Mouse (Mus musculus) brain, adult 2 months (tissue): Measurements from ENCODE around the gene Rasal3.

Experiments
- DNase-seq: peaks from one replicate; pipeline ENCODE4 v3.0.0; 2011; ENCODE audit warnings: low read depth, low spot score

Rasal3 gene

DNA sequence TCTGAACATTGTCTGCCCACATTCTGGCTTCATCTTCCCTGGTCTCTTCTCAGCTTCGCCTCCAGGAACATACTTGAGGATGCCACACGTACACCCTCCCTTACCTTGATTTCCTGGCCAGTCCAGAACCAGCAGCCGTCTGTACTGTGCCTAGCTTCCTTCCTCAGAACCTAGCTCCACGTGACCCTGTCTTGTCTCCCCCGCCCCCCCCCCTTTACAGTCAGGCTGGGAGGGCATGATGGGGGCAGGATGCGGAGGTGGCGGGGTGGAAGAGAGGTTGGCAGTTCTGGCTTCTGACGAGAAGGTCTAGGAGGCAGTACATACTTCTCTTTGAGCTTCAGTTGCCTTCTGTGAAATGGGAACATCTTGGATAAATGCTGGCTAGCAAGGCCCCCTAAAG is at the start of gene Rasal3:
Gene Rasal3, minus strand, starts transcription at position 167 of the 400 bp plus-strand sequence.
- DNase-seq: peak; percentile 10

DNA sequence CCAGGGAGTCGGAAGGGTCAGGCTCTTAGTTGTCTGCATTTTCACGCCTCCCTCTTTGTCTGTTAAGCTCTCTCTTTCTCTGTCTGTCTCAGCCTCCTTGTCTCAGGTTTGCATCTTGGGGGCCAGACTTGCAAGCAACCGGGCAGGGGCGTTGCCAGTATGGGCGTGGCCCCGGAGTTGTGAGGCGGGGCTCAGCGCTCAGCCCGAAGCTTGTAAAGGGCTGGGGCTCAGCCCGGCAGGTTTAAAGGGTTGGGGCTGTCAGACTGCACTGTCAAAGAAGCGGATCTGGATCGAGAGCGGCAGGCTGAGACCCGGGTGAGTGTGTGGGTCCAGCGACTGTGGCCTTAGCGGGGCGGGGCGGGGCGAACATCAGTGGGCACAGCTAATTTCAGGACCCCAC is 49.1 kb upstream of the Rasal3 start, which contains the start of gene Cyp4f39:
Gene Cyp4f39, plus strand, starts transcription at position 242 of the 400 bp plus-strand sequence.
- no peak for DNase-seq

DNA sequence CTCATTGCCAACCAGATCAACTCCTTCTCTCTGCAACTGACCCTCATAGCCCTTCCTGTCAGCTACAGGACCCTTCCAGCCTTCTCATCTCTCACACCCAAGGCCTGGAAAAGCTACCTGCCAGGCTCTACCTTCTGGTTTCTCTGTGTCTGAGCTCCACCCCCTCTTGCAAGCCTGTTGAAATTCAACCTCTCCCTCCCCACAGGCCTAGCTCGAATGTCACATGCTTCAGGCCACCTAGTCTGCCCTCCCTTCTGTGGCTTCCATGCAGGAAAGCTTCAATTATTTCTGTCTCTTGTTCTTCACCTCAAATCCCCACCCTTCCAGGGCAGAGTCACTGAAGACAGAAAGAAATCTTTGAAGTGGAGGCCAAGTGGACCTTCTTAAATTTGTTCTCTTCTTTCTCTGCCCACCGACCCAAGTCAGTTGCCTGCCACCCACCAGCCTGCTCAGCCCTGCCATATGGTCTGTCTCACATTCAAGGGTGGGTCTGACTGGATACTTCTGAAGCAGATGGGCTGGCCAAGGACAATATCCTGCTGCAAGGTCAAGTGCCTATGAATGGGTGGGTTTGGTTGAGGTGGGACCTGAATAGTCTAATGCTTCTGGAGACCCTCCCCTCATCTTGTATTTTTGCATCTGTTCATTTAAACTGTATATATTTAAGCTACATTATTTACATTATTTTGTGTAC is 47.6 kb upstream of the Rasal3 start:
- no peak for DNase-seq

DNA sequence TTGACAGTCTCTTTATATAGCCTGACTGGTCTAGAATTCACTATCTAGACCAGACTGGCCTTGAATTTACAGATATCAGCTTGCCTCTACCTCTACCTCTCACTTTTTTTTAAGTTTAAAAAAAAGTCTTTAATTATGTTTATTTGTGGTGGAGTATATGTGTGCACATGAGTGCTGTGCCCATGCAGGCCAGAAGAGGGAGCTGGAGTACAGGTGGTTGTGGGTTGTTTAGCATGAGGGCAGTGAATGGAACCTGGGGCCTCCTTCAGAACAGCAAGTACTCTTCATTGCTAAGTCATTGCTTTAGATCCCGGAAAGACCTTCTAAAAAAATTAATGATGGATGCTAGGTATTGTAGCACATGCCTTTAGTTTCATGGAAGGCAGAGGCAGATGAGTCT is 45.7 kb upstream of the Rasal3 start:
- no peak for DNase-seq

DNA sequence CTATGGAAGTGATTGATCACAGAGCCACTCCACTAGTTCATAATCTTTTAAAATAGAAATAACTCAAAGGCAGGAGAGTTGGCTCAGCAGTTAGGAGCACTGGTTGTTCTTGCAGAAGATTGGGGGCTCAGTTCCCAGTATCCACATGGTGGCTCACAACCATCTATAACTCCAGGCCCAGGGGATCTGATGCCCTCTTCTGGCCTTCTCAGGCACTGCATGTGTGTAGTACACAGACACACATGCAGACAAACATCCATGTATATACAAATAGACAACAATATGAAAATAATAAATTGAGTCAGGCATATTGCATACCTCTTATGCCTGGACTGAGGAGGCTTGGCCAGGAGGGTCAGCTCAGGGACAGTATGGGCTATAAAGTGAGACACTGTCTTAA is 43.8 kb upstream of the Rasal3 start:
- no peak for DNase-seq

DNA sequence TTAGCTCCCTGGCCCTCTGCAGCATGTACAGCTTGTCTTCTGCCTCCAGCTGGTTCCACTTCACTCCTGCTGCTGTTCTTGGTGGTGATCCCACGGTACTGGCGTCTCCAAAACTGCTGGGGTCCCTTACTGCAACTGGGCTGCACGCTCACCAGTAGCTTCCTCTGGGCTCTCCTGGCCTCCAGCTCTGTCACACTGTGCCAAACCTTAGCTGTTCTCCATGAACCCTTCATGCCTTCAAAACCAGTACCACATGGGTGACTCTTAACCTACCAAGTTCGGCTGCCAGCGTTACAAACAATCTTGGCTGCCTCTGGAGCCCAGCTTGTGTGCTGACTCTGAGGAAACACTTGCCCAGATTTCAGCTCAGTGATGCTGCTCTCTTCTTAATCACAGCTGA is 41.6 kb upstream of the Rasal3 start:
- no peak for DNase-seq

DNA sequence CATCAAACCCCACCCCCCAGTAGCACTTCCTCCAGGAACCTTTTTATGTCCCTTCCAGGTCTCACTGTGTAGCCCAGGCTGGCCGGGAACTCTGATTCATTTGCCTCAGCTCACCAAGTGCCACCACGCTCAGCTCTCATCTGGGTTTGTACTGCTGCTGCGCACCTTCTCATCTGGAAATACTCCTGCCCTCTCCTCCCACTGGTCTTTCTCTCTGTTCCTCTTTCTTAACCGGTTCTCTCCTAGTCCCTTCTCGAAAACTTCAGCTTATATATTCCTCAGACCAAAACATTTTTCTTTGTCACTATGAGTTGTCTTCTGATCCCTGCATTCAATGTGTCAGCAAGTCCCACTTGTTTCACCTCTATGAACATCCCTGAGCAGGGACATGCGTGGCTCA is 39.9 kb upstream of the Rasal3 start:
- no peak for DNase-seq

DNA sequence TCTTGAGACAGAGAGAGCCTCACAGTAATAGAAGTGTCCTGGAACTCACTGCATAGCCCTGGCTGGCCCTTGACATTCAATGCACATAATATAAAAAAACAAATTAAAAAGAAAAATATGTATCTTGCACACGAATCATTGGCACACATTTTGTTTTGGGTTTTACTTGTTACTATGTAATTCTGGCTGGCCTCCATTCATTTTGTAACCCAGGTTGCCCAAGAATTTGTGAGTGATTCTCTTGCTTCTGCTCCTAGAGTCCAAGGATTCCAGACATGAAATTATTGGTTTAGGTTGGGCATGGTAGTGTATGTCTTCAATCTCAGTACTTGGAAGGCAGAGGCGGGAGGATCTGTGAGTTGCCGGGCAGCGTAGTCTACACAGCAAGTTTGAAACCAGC is 33.7 kb upstream of the Rasal3 start:
- DNase-seq: no peak

DNA sequence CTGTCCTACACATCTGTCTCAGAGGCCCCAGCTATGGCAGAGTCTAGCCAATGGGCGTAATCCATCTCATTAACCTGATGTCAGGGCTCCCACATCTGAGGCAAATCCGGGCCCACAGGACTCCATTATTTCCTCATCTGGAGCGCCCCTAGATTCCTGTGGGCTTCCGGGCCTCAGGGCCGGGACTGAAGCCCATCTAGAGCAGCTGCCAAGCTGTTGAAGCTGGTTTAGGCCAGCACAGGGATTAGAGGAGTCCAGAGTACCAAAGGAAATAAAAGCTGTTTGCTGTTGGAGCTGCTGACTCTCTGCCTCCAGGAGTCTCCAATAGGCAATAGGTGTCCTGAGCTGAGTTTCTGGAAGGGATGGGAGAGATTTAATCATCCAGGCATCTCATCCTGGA is 31.8 kb upstream of the Rasal3 start:
- DNase-seq: no peak

DNA sequence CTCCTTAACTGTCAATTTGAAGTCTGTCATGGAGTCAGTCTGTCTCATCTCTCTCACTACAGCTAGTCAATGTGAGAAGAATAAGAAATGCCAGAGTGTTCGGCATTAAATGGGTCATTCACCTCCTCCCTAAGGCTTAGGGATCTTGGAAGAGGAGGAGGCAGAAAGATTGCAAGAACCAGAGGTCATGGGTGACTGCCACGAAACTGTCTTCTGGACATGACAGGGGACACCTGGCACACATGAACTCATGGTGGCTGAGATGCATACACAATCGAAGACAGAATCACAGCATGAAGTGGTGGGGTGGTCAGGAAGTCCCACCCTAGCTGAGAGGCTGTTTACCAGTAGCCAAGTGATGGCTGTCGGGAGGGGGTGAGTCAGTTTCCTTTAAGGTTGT is 30.9 kb upstream of the Rasal3 start:
- no peak for DNase-seq

DNA sequence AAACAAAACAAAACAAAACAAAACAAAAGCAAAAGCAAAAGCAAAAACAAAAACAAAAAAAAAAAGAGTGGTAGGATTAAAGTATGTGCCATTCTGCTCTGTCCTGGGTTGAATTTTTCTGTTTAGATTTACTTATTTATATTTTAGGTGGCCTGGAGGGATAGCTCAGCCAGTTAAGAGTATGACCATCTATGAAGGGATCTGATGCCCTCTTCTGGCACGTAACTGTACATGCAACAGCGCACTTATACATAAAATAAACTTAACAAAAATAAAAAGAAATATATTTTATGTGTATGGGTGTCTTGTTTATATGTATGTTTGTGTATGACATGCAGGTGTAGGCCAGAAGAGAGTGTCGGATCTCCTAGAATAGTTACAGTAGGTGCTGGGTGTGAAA is 28.6 kb upstream of the Rasal3 start:
- peak; percentile 61 for DNase-seq

DNA sequence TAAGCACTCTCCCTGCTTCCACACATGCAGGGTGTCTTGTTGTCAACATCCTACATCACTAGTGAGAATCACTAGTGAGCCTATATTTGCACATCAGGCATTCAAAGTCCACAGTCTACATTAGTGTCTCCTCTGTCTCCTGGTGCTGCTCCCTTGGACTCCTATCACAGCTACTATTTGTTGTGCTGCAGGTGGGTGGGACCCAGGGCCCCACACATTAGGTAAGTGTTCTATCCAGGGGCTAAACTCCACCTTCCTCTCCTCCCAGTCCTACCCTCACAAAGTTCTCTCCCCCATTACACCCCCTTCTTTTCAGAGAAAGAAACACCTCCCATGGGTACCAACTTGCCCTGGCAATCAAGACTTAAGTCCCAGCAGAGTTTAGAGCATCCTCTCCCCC is 23.2 kb upstream of the Rasal3 start:
- DNase-seq: no peak

DNA sequence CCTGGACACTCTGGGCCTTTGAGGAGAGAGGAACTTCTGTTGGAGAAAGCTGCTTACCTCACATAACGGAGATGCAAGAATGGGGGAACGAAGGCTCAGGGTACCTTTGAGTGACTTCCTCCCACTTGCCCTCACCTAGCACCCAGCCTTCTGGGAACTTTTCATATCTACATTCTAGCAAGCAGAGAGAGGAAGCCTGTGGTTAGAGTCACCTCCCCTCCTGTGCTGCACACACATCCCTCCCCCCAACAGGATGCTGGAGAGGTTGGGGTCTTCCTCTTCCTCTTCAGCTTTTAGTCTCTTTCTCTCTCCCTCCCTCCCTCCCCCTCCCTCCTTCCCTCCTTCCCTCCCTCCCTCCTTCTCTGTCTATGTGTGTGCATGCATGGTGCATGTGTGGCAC is 20.7 kb upstream of the Rasal3 start, which contains the start of gene Pglyrp2:
Gene Pglyrp2, minus strand, starts transcription at position 134 of the 400 bp plus-strand sequence.
- DNase-seq: no peak

DNA sequence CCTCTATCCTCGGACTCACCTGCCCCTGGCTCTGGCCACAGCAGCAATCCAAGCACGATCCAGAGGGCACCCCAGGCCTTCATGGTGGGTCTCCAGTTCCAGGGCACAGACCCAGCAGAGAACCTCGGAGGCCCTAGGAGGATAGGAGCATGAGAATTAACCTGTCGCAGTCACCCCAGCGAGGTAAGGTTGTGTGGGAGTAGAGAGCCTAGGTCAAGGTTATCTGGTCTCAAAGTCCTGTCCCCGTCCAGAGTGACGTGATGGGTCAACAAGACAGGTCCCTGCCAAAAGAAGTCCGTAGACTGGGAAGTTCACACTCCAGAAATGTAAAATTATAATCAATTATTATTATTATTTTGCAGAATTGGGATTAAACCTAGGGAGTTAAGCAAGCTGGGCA is 17.4 kb upstream of the Rasal3 start:
- DNase-seq: no peak

DNA sequence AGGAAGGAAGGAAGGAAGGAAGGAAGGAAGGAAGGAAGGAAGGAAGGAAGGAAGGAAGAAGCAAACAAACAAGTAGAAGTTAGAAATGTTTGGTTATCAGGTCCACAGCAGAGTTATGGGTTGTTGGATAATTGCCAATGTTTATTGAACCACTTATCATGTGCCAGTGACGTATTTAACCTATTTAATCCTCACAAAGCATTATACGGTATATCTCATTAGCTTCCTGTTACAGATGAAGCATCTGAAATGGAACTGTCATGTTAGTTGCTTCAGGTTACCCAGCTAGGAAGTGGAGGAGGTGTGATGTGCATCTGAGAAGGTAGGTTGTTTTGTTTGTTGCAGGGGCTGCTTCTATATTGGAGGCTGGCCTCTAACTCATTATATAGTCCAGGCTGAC is 16.6 kb upstream of the Rasal3 start:
- DNase-seq: no peak

DNA sequence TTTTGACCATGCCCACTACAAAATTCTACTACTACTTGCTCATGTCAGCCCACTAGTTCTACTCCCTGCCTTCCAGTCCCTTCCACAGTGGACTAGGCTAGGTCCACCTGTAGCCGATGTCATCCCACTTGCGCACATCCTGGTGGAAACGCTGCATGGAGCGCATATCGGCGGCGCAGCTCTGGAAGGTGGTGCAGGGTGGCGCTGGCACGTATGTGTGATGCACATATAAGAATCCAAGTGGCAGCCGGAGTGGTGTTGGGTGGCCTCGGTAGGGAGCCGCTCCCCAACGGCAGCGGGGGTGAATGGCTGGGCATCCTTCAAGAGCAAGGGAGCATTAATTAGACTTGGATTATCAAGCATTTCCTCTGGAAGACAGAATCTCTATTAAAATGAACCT is 13.4 kb upstream of the Rasal3 start:
- DNase-seq: no peak

DNA sequence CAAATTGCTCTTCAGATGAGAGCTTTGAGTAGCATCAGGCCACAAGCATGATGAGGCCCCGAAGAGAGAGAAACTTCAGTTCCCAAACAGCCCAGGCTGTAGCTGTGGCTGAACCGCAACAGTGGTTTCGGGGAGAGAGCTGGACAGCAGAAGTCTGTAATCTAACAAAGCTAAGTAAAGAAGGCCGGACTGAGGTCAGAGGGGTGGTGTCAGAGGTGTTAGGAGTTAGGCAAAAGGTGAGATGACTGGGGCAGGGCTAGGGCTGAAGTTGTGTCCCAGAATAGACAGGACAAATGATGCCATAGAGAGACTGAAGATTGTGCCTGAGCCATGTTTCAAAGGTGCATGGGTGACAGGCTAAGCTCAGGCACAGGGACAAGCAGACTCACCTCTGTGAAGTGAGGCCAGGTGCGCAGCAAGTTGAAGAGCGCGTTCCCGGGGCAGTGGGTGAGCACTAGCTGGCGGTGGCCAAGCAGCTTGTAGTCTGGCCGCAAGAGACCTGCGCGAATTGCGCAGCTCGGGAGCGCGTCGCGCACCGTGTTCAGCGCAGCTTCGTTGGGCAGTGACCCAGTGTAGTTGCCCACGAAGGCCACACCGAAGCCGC is 12.1 kb upstream of the Rasal3 start:
- no peak for DNase-seq

DNA sequence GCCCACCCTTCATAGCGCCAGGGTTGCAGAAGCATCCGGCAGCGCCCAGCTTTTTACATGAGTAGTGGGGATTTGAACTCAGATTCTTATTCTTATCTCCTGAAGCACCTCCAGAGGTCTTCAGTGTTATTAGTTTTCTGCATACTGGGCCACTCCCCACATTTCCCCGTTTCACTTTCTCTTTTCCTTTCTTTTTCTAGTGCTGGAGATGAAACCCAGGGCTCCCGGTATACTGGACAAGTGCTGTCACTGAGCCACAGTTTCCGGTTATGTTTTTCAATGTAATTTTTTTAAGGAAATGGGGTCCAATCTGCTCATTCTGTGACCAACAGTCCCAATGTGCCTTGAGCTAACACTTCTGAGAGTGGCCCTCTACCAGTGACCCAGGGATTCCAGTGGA is 8.5 kb upstream of the Rasal3 start:
- DNase-seq: no peak

DNA sequence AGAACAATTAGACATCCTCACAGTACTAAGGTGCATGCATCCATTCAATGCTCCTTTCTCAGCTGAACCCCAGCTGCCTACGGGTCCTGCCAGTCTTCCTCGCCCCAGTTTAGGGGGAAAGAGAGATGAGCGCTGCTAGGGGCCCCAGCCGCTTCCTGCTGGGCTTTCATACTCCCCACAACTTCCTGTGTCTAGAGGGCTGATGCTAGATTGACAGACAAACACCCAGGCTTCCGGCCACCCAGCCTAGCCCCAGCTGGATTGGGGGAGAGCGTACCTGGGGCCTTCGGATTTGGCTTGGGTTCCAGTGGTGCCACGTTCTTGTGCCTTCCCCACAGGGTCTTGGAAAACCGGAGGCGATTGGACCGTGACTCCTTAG is 615 bp downstream of the Rasal3 start:
- no peak for DNase-seq

DNA sequence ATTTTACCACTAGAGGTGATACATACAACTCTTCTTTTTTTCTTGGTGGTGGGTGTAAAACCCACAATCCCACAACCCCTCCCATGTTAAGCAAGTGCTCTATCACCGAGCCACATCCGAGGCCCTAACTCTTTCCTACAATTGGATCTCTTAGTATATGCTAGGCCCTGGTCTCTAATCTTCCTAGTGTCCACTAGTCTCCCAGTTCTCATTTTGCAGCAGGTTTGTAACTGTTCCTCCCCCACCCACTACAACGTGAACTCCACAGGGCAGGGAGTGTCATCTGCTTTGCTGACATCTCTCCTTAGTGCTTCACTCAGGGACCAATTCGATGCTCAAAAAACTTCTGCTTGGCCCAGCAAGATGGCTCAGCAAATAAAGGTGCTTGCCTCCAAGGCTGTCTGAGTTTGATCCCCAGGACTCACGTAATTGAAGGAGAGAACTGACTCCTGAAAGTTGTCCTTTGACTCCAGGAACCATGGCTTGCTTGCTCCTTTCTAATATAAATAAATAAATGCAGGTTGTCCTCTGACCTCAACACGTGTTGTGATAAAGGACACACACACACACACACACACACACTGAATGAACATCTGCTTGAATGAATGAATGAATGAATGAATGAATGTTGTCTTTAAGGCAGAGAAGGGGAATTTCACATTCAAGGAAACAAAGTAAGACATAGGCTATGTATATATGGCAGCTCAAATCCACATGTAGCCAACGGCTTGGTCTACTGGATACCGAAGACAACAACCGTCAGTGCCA is 1.2 kb downstream of the Rasal3 start:
- no peak for DNase-seq

DNA sequence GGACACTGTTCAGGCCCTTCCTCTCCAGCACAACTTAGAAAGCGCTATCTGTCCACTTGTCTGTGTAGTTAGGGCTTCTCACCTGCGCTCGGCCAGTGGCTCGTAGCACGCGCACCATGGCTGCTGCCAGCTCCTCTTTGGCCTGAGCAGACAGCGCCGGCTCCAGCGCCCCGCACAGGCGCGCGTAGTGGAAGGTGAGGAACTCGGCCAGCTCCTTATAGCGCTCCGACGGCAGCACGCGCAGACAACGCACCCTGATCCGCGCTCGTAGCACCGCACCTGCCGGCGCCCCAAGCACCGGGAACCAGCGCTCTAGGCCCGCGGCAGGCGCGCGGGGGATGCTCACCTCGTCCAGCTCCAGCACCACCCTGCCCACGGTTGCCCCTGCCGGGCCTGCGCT is 7.1 kb downstream of the Rasal3 start:
- no peak for DNase-seq

DNA sequence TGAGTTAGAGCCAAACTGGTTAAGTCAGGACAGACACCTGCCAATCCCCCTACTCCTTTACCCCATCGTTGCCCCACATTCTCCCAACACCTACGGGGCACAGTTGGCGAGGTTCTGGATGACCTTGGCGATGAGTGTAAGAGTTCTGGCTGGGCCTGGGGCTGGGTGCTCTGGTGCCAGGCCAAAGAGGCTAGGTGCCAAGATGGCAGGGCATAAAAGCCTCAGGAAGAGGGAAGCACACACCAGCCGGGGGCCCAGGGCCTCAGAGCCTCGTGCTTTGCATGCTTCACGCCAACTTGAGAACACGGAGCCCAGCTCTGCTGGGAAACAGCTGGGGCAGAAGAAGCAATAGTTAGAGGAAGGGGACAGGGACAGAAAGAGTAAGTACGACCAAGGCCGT is 9.4 kb downstream of the Rasal3 start:
- no peak for DNase-seq

DNA sequence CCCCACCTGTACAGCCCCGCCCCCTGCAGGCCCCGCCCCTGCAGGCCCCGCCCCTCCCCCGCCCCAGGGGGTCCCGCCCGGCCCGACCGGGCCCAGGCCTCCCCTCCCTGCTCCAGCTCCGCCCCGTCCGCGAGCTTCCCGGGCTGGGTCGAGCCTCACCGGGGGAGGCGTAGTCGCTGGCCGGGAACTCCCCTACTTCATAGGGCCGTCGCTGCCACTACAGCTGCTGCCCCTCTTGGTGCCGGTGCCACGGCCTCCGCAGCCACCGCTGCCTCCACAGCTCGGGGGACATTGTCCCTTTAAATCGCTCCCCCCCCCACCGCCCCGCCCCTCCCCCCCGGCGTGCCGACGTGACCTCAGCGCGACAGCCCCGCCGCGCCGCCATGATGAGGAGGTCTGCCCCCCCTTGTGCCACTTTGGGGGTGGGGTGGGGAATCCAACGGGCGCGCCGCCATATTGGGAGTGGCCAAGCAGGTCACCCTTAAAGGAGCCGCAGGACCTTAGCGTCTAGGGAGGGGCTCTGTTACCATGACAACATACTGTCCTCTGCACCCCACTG is 14.2 kb downstream of the Rasal3 start, which contains the start of gene Wiz:
Gene Wiz, minus strand, starts transcription at position 339 of the 559 bp plus-strand sequence.
- DNase-seq: peak; percentile 97
